Mouse (Mus musculus) CD8-positive naive resting alpha-beta T cell, adult 57 days (primary cell): Measurements from ENCODE around the gene Olfr1116. TPM values are rescaled to one million over a fixed set of nuclear protein-coding genes. Genes with fewer than 3 reads are reported as not detected.

Experiments
- total RNA-seq: library from RNA; stranded (reverse); gene quantifications from one replicate; pipeline ENCODE4 v1.2.4, GENCODE M21; 2023

Gene Olfr1116
- total RNA-seq = not detected

GRCm38 (mm10) chr2:87267234-87267633, at the start of gene Olfr1116:
Gene Olfr1116, plus strand, starts transcription at chr2:87267534.

GRCm38 (mm10) chr2:87247713-87248112, 19.6 kb upstream of the Olfr1116 start, which contains the start of gene Olfr1115:
Gene Olfr1115, plus strand, starts transcription at chr2:87248013.

GRCm38 (mm10) chr2:87307281-87307680, 39.9 kb downstream of the Olfr1116 start, which contains the start of gene Olfr1118:
Gene Olfr1118, plus strand, starts transcription at chr2:87307581.

Other genes with a start within 250 kb of the Olfr1116 start
- gene Olfr1104, start 240.5 kb upstream of the Olfr1116 start, total RNA-seq = not detected
- gene Olfr1105, start 231.0 kb upstream of the Olfr1116 start, total RNA-seq = not detected
- not detected for gene Olfr1106, start 215.3 kb upstream of the Olfr1116 start, total RNA-seq
- not detected for gene Olfr1107, start 191.7 kb upstream of the Olfr1116 start, total RNA-seq
- gene Olfr1109, start 171.5 kb upstream of the Olfr1116 start, total RNA-seq = not detected
- not detected for gene Olfr259, start 153.0 kb upstream of the Olfr1116 start, total RNA-seq
- gene Olfr1110, start 127.2 kb upstream of the Olfr1116 start, total RNA-seq = not detected
- not detected for gene Olfr1111, start 114.9 kb upstream of the Olfr1116 start, total RNA-seq
- gene Olfr1112, start 79.7 kb upstream of the Olfr1116 start, total RNA-seq = not detected
- gene Olfr1113, start 58.6 kb upstream of the Olfr1116 start, total RNA-seq = not detected
- gene Olfr1115, start 19.5 kb upstream of the Olfr1116 start, total RNA-seq = not detected
- gene Olfr1118, start 40.0 kb downstream of the Olfr1116 start, total RNA-seq = not detected
- not detected for gene Olfr1120, start 87.3 kb downstream of the Olfr1116 start, total RNA-seq
- gene Olfr1121, start 102.4 kb downstream of the Olfr1116 start, total RNA-seq = not detected
- gene Olfr1122, start 118.3 kb downstream of the Olfr1116 start, total RNA-seq = not detected
- gene Olfr1123, start 149.1 kb downstream of the Olfr1116 start, total RNA-seq = not detected
- gene Olfr1124, start 162.7 kb downstream of the Olfr1116 start, total RNA-seq = not detected
- gene Olfr1126, start 186.4 kb downstream of the Olfr1116 start, total RNA-seq = not detected
- gene Pramel7, start 229.6 kb downstream of the Olfr1116 start, total RNA-seq = not detected
- gene Pramel6, start 239.0 kb downstream of the Olfr1116 start, total RNA-seq = not detected